Mouse (Mus musculus) erythroblast, embryonic 14.5 days (primary cell): Measurements from ENCODE around the gene Npcd.

Source experiments
- GATA1 ChIP-seq: IDR thresholded peaks from 2 replicates; pipeline ENCODE4 v1.6.1; 2012; ENCODE audit warnings: low read length, inconsistent platforms, mixed read lengths
- TAL1 ChIP-seq: IDR thresholded peaks from 3 replicates; pipeline ENCODE4 v1.6.1; 2012; ENCODE audit warnings: low read length, inconsistent platforms, mixed read lengths

DNA sequence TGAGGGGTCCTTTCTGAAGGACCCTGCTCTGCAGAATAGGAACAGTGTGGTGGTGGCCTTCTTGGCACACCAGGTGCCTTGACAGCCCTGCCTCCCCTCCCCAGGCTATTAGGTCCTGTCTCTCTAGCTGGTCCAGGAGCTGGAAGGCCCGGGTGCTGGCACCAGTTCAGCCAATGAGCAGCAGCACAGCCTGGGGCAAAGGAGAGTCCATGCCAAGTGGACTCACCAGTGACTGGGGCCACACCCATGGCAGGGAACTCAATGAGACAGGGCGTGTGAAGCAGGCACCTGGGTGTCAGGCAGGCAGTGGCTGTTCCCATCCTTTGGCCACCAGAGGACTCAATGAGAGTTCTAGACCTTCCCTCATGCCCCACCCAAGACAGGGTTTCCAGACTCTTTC, 68.7 kb downstream of the Npcd start:
- TF ChIP-seq GATA1 (no peak), TAL1 (no peak)
